Mouse (Mus musculus): Measurements from ENCODE around the gene Slc25a5.

The Slc25a5 gene

GRCm38 (mm10) chrX:36795424-36796162, at the start of gene Slc25a5:
Slc25a5 (plus strand) TSS chrX:36795651.
- peak; percentile 77 for DNase-seq (ENCODE audit: low spot score)

- no peak for DNase-seq (ENCODE audit: low spot score)
Measured at GRCm38 (mm10) chrX:36746789-36747188, 48.7 kb upstream of the Slc25a5 start.

GRCm38 (mm10) chrX:36748573-36748972, 46.9 kb upstream of the Slc25a5 start:
- DNase-seq (ENCODE audit: low spot score) = no peak

- no peak for DNase-seq (ENCODE audit: low spot score)
Measured at GRCm38 (mm10) chrX:36749281-36749785, 46.1 kb upstream of the Slc25a5 start.

GRCm38 (mm10) chrX:36750591-36750990, 44.9 kb upstream of the Slc25a5 start:
- no peak for DNase-seq (ENCODE audit: low spot score)

- no peak for DNase-seq (ENCODE audit: low spot score)
Measured at GRCm38 (mm10) chrX:36752586-36752985, 42.9 kb upstream of the Slc25a5 start.

GRCm38 (mm10) chrX:36757796-36758472, 37.5 kb upstream of the Slc25a5 start:
- DNase-seq (ENCODE audit: low spot score) = no peak

- DNase-seq (ENCODE audit: low spot score) = no peak
Measured at GRCm38 (mm10) chrX:36758566-36758965, 36.9 kb upstream of the Slc25a5 start.

- DNase-seq (ENCODE audit: low spot score) = no peak
Measured at GRCm38 (mm10) chrX:36760946-36761635, 34.4 kb upstream of the Slc25a5 start.

GRCm38 (mm10) chrX:36762289-36762688, 33.2 kb upstream of the Slc25a5 start:
- no peak for DNase-seq (ENCODE audit: low spot score)

- peak; percentile 35 for DNase-seq (ENCODE audit: low spot score)
Measured at GRCm38 (mm10) chrX:36762894-36763293, 32.6 kb upstream of the Slc25a5 start.

- no peak for DNase-seq (ENCODE audit: low spot score)
Measured at GRCm38 (mm10) chrX:36763298-36763933, 32.0 kb upstream of the Slc25a5 start.

- no peak for DNase-seq (ENCODE audit: low spot score)
Measured at GRCm38 (mm10) chrX:36763934-36764317, 31.5 kb upstream of the Slc25a5 start.

- no peak for DNase-seq (ENCODE audit: low spot score)
Measured at GRCm38 (mm10) chrX:36767386-36767785, 28.1 kb upstream of the Slc25a5 start.

- no peak for DNase-seq (ENCODE audit: low spot score)
Measured at GRCm38 (mm10) chrX:36772591-36772990, 22.9 kb upstream of the Slc25a5 start.

GRCm38 (mm10) chrX:36775520-36775919, 19.9 kb upstream of the Slc25a5 start:
- DNase-seq (ENCODE audit: low spot score) = no peak

- DNase-seq (ENCODE audit: low spot score) = no peak
Measured at GRCm38 (mm10) chrX:36777694-36778093, 17.8 kb upstream of the Slc25a5 start.

- no peak for DNase-seq (ENCODE audit: low spot score)
Measured at GRCm38 (mm10) chrX:36789360-36789759, 6.1 kb upstream of the Slc25a5 start.

- DNase-seq (ENCODE audit: low spot score) = no peak
Measured at GRCm38 (mm10) chrX:36794571-36794970, 880 bp upstream of the Slc25a5 start.

- peak; percentile 74 for DNase-seq (ENCODE audit: low spot score)
Measured at GRCm38 (mm10) chrX:36796163-36796581, 721 bp downstream of the Slc25a5 start.

- DNase-seq (ENCODE audit: low spot score) = peak; percentile 32
Measured at GRCm38 (mm10) chrX:36796734-36797133, 1.3 kb downstream of the Slc25a5 start.
